Mouse (Mus musculus): Measurements from ENCODE around the gene 1700030K09Rik. TPM values are rescaled to one million over a fixed set of nuclear protein-coding genes. Genes with fewer than 3 reads are reported as not detected.

The 1700030K09Rik gene
- total and polyA plus RNA-seq, 3 experiments, result 8.4 to 10.3 TPM; not detected in 1

GRCm38 (mm10) chr8:72429676-72430075 is 14.0 kb upstream of the 1700030K09Rik start:
- H3K36me3 ChIP-seq (ENCODE audit: control insufficient read depth in 1 of 2, insufficient read depth in 2 of 2, low read length in 2 of 2), result no peaks in the 10 kb centered on the region; a peak in 1 of 4 replicates
- TF ChIP-seq CTCF (IDR thresholded peaks at IDR 0.05 in 2 of 3, conservative IDR thresholded peaks at IDR 0.05 in 1 of 3; ENCODE audit: control insufficient read depth in 1 of 3, insufficient read depth in 1 of 3, low read depth in 2 of 3, low read length in 3 of 3, poor library complexity in 1 of 3, severe bottlenecking in 1 of 3), result peak; percentile 39 to 68 (median 56)
- no peak for TF ChIP-seq MXI1 (IDR thresholded peaks at IDR 0.05; ENCODE audit: low read depth, low read length)
- no peaks in the 10 kb centered on the region for H3K9me3 ChIP-seq (replicated peaks; ENCODE audit: insufficient read depth, low read length)
- no peaks in the 10 kb centered on the region for H3K79me2 ChIP-seq (ENCODE audit: control insufficient read depth, insufficient read depth, low read length, poor library complexity)
- no peaks in the 10 kb centered on the region for H3K27me3 ChIP-seq (ENCODE audit: control insufficient read depth in 1 of 2, insufficient read depth in 2 of 2, low read length in 2 of 2)
- DNase-seq (ENCODE audit: low read depth, low spot score), result peak; percentile 39
- no peak overlapping the region for H3K27ac ChIP-seq (ENCODE audit: control insufficient read depth, low read depth, low read length)
- no peak overlapping the region for H3K9ac ChIP-seq (ENCODE audit: control insufficient read depth, low read depth, low read length, poor library complexity, severe bottlenecking)
- no peaks in the 10 kb centered on the region for H3K4me1 ChIP-seq (ENCODE audit: control insufficient read depth in 1 of 2, insufficient read depth in 2 of 2, low read length in 2 of 2)
- no peak overlapping the region for H3K4me3 ChIP-seq (ENCODE audit: control insufficient read depth in 1 of 2, insufficient read depth in 1 of 2, low read depth in 2 of 2, low read length in 2 of 2)

GRCm38 (mm10) chr8:72434952-72435351 is 8.7 kb upstream of the 1700030K09Rik start:
- Histone ChIP-seq H3K79me2 (ENCODE audit: control insufficient read depth, insufficient read depth, low read length, poor library complexity) (no peaks in the 10 kb centered on the region), H3K9ac (ENCODE audit: control insufficient read depth, low read depth, low read length, poor library complexity, severe bottlenecking) (no peak overlapping the region), H3K9me3 (replicated peaks; ENCODE audit: insufficient read depth, low read length) (no peaks in the 10 kb centered on the region), H3K4me1 (ENCODE audit: control insufficient read depth in 1 of 2, insufficient read depth in 2 of 2, low read length in 2 of 2) (0 out of 4 replicates have a peak, but pooled peaks cover 0 to 6% of the 10 kb centered on the region in 2 experiments), H3K27me3 (ENCODE audit: control insufficient read depth in 1 of 2, insufficient read depth in 2 of 2, low read length in 2 of 2) (no peaks in the 10 kb centered on the region), H3K36me3 (ENCODE audit: control insufficient read depth in 1 of 2, insufficient read depth in 2 of 2, low read length in 2 of 2) (no peaks in the 10 kb centered on the region; a peak in 1 of 4 replicates), H3K4me3 (ENCODE audit: control insufficient read depth in 1 of 2, insufficient read depth in 1 of 2, low read depth in 2 of 2, low read length in 2 of 2) (no peak overlapping the region), H3K27ac (ENCODE audit: control insufficient read depth, low read depth, low read length) (no peak overlapping the region)
- DNase-seq (ENCODE audit: low read depth, low spot score), result peak; percentile 74
- no peak for TF ChIP-seq GABPA (IDR thresholded peaks at IDR 0.05; ENCODE audit: low read depth, low read length)
- TF ChIP-seq MAX (IDR thresholded peaks at IDR 0.05; ENCODE audit: low read length), result no peak

GRCm38 (mm10) chr8:72438248-72439015 is 5.2 kb upstream of the 1700030K09Rik start:
- Histone ChIP-seq H3K27me3 (ENCODE audit: control insufficient read depth in 1 of 2, insufficient read depth in 2 of 2, low read length in 2 of 2) (no peaks in the 10 kb centered on the region), H3K9ac (ENCODE audit: control insufficient read depth, low read depth, low read length, poor library complexity, severe bottlenecking) (no peak overlapping the region), H3K79me2 (ENCODE audit: control insufficient read depth, insufficient read depth, low read length, poor library complexity) (no peaks in the 10 kb centered on the region; the same call in 1 of the 2 replicates), H3K4me1 (ENCODE audit: control insufficient read depth in 1 of 2, insufficient read depth in 2 of 2, low read length in 2 of 2) (peaks cover 0 to 12% of the 10 kb centered on the region in 2 experiments; a peak in 2 of 4 replicates), H3K4me3 (ENCODE audit: control insufficient read depth in 1 of 2, insufficient read depth in 1 of 2, low read depth in 2 of 2, low read length in 2 of 2) (no peak overlapping the region), H3K27ac (ENCODE audit: control insufficient read depth, low read depth, low read length) (no peak overlapping the region), H3K9me3 (replicated peaks; ENCODE audit: insufficient read depth, low read length) (no peaks in the 10 kb centered on the region), H3K36me3 (ENCODE audit: control insufficient read depth in 1 of 2, insufficient read depth in 2 of 2, low read length in 2 of 2) (peaks cover 0 to 8% of the 10 kb centered on the region in 2 experiments; a peak in 2 of 4 replicates)
- no peak for DNase-seq (ENCODE audit: low read depth, low spot score)
- TF ChIP-seq GATA1 (IDR thresholded peaks at IDR 0.05; ENCODE audit: low read depth, low read length) (no peak), NRF1 (IDR thresholded peaks at IDR 0.05; ENCODE audit: insufficient read depth, low read depth, low read length, poor library complexity, severe bottlenecking) (no peak), TAL1 (IDR thresholded peaks at IDR 0.05; ENCODE audit: low read length) (no peak), ZKSCAN1 (IDR thresholded peaks at IDR 0.05; ENCODE audit: low read depth, low read length) (no peak), ZC3H11A (IDR thresholded peaks at IDR 0.05; ENCODE audit: low read depth, low read length) (no peak), HCFC1 (IDR thresholded peaks at IDR 0.05; ENCODE audit: low read depth, low read length) (no peak), BHLHE40 (IDR thresholded peaks at IDR 0.05; ENCODE audit: borderline replicate concordance, low read depth, low read length) (no peak), E2F4 (IDR thresholded peaks at IDR 0.05; ENCODE audit: borderline replicate concordance, low read depth, low read length) (no peak), SMC3 (IDR thresholded peaks at IDR 0.05; ENCODE audit: low read depth, low read length) (no peak), MEF2A (IDR thresholded peaks at IDR 0.05; ENCODE audit: extremely low read depth, insufficient replicate concordance, low read depth, low read length, poor library complexity, severe bottlenecking) (no peak), POLR2AphosphoS5 (IDR thresholded peaks at IDR 0.05; ENCODE audit: borderline replicate concordance, low read depth, low read length) (no peak), NELFE (IDR thresholded peaks at IDR 0.05; ENCODE audit: low read depth, low read length) (no peak), TBP (IDR thresholded peaks at IDR 0.05; ENCODE audit: low read depth, low read length) (no peak), ELF1 (IDR thresholded peaks at IDR 0.05; ENCODE audit: low read depth, low read length) (no peak), MXI1 (IDR thresholded peaks at IDR 0.05; ENCODE audit: low read depth, low read length) (no peak)

All from MEL (cell line).